ENCODE assay signal across 27 mouse cellular contexts in genomic region chr11:76015814-76016213, GRCm38 (mm10). TPM values are rescaled to one million over a fixed set of nuclear protein-coding genes. Genes with fewer than 3 reads are reported as not detected.
DNase-seq lines count a peak whose midpoint lies in the region; TF ChIP-seq lines count a peak whose summit lies in the region.
"Had no signal": no experiment of that assay in that cellular context is flagged by ENCODE, and none has a peak within 500 bp of the region (broad histone marks: within the 10 kb centered on the region; RNA-seq: fewer than 3 reads in every experiment).

No protein-coding gene starts in this region.

- H3K79me2 ChIP-seq in MEL (ENCODE audit: control insufficient read depth, insufficient read depth, low read length, poor library complexity), result no peaks in the 10 kb centered on the region

- peak; percentile 17 for DNase-seq in lung, postnatal 36 days
- no peak for DNase-seq in lung, postnatal 25 days (ENCODE audit: low spot score)
- DNase-seq in MEL (ENCODE audit: low read depth, low spot score), result peak; percentile 83
- DNase-seq in mesoderm, embryonic 11.5 days (ENCODE audit: low read depth, low spot score), result peak; percentile 22
- DNase-seq in gastrocnemius, adult 18-20 months (ENCODE audit: low spot score), result no peak
- no peak for DNase-seq in adrenal gland, postnatal 14 days
- DNase-seq in heart, adult 8-10 months (ENCODE audit: low spot score), result no peak
- DNase-seq: adrenal gland, adult 8-10 months; adrenal gland, postnatal 25 days; cerebellum, adult 11 months; cerebellum, adult 18-20 months; cerebellum, adult 8-10 months; cerebellum, adult 9-11 months; cerebellum, postnatal 14 days; cerebellum, postnatal 36 days; embryo, embryonic 11 days had no signal

- H3K9me3 ChIP-seq in MEL (replicated peaks; ENCODE audit: insufficient read depth, low read length), result no peaks in the 10 kb centered on the region
- H3K9me3 ChIP-seq: embryonic facial prominence, embryonic 13.5 days; embryonic facial prominence, embryonic 15.5 days; forebrain, embryonic 10.5 days; forebrain, embryonic 12.5 days; G1E had no signal

- H3K36me3 ChIP-seq in MEL (ENCODE audit: control insufficient read depth in 1 of 2, insufficient read depth in 2 of 2, low read length in 2 of 2), result peaks cover 0 to 13% of the 10 kb centered on the region in 2 experiments; a peak in 2 of 4 replicates
- H3K36me3 ChIP-seq: embryonic facial prominence, embryonic 15.5 days; forebrain, embryonic 10.5 days; forebrain, embryonic 12.5 days; G1E had no signal

- H3K27me3 ChIP-seq in MEL (ENCODE audit: control insufficient read depth in 1 of 2, insufficient read depth in 2 of 2, low read length in 2 of 2), result no peaks in the 10 kb centered on the region
- H3K27me3 ChIP-seq: embryonic facial prominence, embryonic 13.5 days; embryonic facial prominence, embryonic 15.5 days; forebrain, embryonic 12.5 days; Patski had no signal

- peaks cover 4 to 26% of the 10 kb centered on the region in 2 experiments for H3K4me1 ChIP-seq in MEL (ENCODE audit: control insufficient read depth in 1 of 2, insufficient read depth in 2 of 2, low read length in 2 of 2)
- H3K4me1 ChIP-seq: forebrain, embryonic 10.5 days; forebrain, embryonic 12.5 days had no signal

- no peak for TF ChIP-seq RAD21 in MEL (IDR thresholded peaks at IDR 0.05; ENCODE audit: low read depth, low read length)

- H3K9ac ChIP-seq in MEL (ENCODE audit: control insufficient read depth, low read depth, low read length, poor library complexity, severe bottlenecking), result no peak overlapping the region
- H3K9ac ChIP-seq: embryonic facial prominence, embryonic 13.5 days; embryonic facial prominence, embryonic 15.5 days; forebrain, embryonic 12.5 days had no signal

- TF ChIP-seq POLR2A in MEL (IDR thresholded peaks at IDR 0.05; ENCODE audit: control insufficient read depth in 1 of 2, insufficient read depth in 1 of 2, low read depth in 1 of 2, low read length in 2 of 2, poor library complexity in 1 of 2), result no peak

- H3K4me3 ChIP-seq in MEL (ENCODE audit: control insufficient read depth in 1 of 2, insufficient read depth in 1 of 2, low read depth in 2 of 2, low read length in 2 of 2), result no peak overlapping the region
- H3K4me3 ChIP-seq: embryonic facial prominence, embryonic 13.5 days; embryonic facial prominence, embryonic 15.5 days; erythroblast, embryonic 14.5 days; forebrain, embryonic 10.5 days; forebrain, embryonic 12.5 days had no signal

- peak; percentile 73 for TF ChIP-seq EP300 in MEL (IDR thresholded peaks at IDR 0.05; ENCODE audit: low read depth in 1 of 2, low read length in 2 of 2)

- TF ChIP-seq CTCF in MEL (IDR thresholded peaks at IDR 0.05 in 2 of 3, conservative IDR thresholded peaks at IDR 0.05 in 1 of 3; ENCODE audit: control insufficient read depth in 1 of 3, insufficient read depth in 1 of 3, low read depth in 2 of 3, low read length in 3 of 3, poor library complexity in 1 of 3, severe bottlenecking in 1 of 3), result no peak

- no peak overlapping the region for H3K27ac ChIP-seq in MEL (ENCODE audit: control insufficient read depth, low read depth, low read length)
- H3K27ac ChIP-seq: embryonic facial prominence, embryonic 13.5 days; embryonic facial prominence, embryonic 15.5 days; forebrain, embryonic 10.5 days; forebrain, embryonic 12.5 days had no signal

TF ChIP-seq in MEL, 35 proteins besides CTCF, POLR2A, EP300 and RAD21:
- TF ChIP-seq RCOR1 (IDR thresholded peaks at IDR 0.05; ENCODE audit: low read depth, low read length) (peak; percentile 77), MEF2A (IDR thresholded peaks at IDR 0.05; ENCODE audit: extremely low read depth, insufficient replicate concordance, low read depth, low read length, poor library complexity, severe bottlenecking) (no peak), MAX (IDR thresholded peaks at IDR 0.05; ENCODE audit: low read length) (no peak), MYC (IDR thresholded peaks at IDR 0.05; ENCODE audit: low read depth, low read length) (no peak), ETS1 (IDR thresholded peaks at IDR 0.05; ENCODE audit: low read depth, low read length) (peak; percentile 22; the same call in 1 of the 2 replicates), ZKSCAN1 (IDR thresholded peaks at IDR 0.05; ENCODE audit: low read depth, low read length) (no peak), GABPA (IDR thresholded peaks at IDR 0.05; ENCODE audit: low read depth, low read length) (peak; percentile 52; the same call in 1 of the 2 replicates), TCF12 (IDR thresholded peaks at IDR 0.05; ENCODE audit: low read depth, low read length) (peak; percentile 67), NRF1 (IDR thresholded peaks at IDR 0.05; ENCODE audit: insufficient read depth, low read depth, low read length, poor library complexity, severe bottlenecking) (no peak), GATA1 (IDR thresholded peaks at IDR 0.05; ENCODE audit: low read depth, low read length) (peak; percentile 71), MXI1 (IDR thresholded peaks at IDR 0.05; ENCODE audit: low read depth, low read length) (no peak), TAL1 (IDR thresholded peaks at IDR 0.05; ENCODE audit: low read length) (peak; percentile 65), POLR2AphosphoS5 (IDR thresholded peaks at IDR 0.05; ENCODE audit: borderline replicate concordance, low read depth, low read length) (no peak), ZNF384 (IDR thresholded peaks at IDR 0.05; ENCODE audit: low read depth, low read length) (peak; percentile 69; the same call in 1 of the 2 replicates), MAFK (IDR thresholded peaks at IDR 0.05; ENCODE audit: borderline replicate concordance, low read depth, low read length) (peak; percentile 58; the same call in 1 of the 2 replicates)

RNA-seq across cellular contexts. Expression of gene Rflnb, which starts 11.8 kb away (rescaled TPM):
- total RNA-seq in MEL (2012; rRNA removed), result 4.8 and 7.4 TPM in 2 replicates
- 1 to 10 TPM in 1 of 2 experiments, not detected in 1; 8.7 TPM for polyA plus RNA-seq in MEL (2012; ENCODE audit: insufficient read depth in 1 of 2, insufficient read length in 2 of 2, low read depth in 1 of 2, low replicate concordance in 2 of 2, missing spikeins in 1 of 2)
- total RNA-seq in gastrocnemius, adult 18-20 months (2021), result 10 to 100 TPM; 10.9 to 16.1 TPM
- total RNA-seq in adrenal gland, postnatal 14 days (2021), result 53.4 and 64.1 TPM in 2 replicates
- total RNA-seq in heart, adult 8-10 months (2022), result 10 to 100 TPM; 21.5 to 40.9 (median 26.7) TPM

RNA-seq across cellular contexts. Expression of gene 1700016K19Rik, which starts 16.1 kb away (rescaled TPM):
- not detected in 2 replicates for total RNA-seq in MEL (2012; rRNA removed)
- polyA plus RNA-seq in MEL (2012; ENCODE audit: insufficient read depth in 1 of 2, insufficient read length in 2 of 2, low read depth in 1 of 2, low replicate concordance in 2 of 2, missing spikeins in 1 of 2), result under 1 TPM in 1 of 2 experiments, not detected in 1; 0.25 TPM
- not detected for total RNA-seq in gastrocnemius, adult 18-20 months (2021)
- total RNA-seq in adrenal gland, postnatal 14 days (2021), result not detected in 2 replicates
- total RNA-seq in heart, adult 8-10 months (2022), result not detected
- total RNA-seq: adrenal gland, adult 18-20 months; adrenal gland, adult 8-10 months; adrenal gland, postnatal 25 days; adrenal gland, postnatal 4 days; common myeloid progenitor, adult 5-6 weeks had no signal
- polyA plus RNA-seq: C2C12; erythroblast, embryonic 14.5 days; G1E had no signal

Comparison
In these comparisons a context has a peak if more than half of its experiments do, and no peak if none do; other contexts are left out.
1. DNase-seq: peak in lung, postnatal 36 days (single experiment), MEL (single experiment) and mesoderm, embryonic 11.5 days (single experiment); none in lung, postnatal 25 days (single experiment), gastrocnemius, adult 18-20 months (single experiment), adrenal gland, postnatal 14 days (single experiment) and heart, adult 8-10 months (single experiment).